Mouse (Mus musculus) limb, embryonic 11.5 days (tissue): Measurements from ENCODE around the gene Add3. TPM values are rescaled to one million over a fixed set of nuclear protein-coding genes. Genes with fewer than 3 reads are reported as not detected.

ENCODE experiments used
- ATAC-seq: fragments of 200-750 bp; cut with Nextera tagmentation; 2 replicates; pipeline ENCODE4 v1.8.0; 2017; ENCODE audit warnings: low read depth; ENCODE audit not compliant: insufficient number of reproducible peaks, low FRiP score, low TSS enrichment
- DNase-seq: peaks from one replicate; pipeline ENCODE4 v3.0.0-alpha.2; 2015; ENCODE audit warnings: low spot score
- H3K27ac ChIP-seq: fragments of 300-500 bp; sonication (generic); replicated peaks from 2 replicates; pipeline ENCODE4 v1.5.1; 2014; ENCODE audit warnings: low read depth, mild to moderate bottlenecking, low read length
- H3K27me3 ChIP-seq: fragments of 300-500 bp; sonication (generic); 2 replicates; pipeline ENCODE4 v1.6.1; 2014; ENCODE audit warnings: mild to moderate bottlenecking, low read length, mixed read lengths; ENCODE audit not compliant: control insufficient read depth, insufficient read depth
- H3K36me3 ChIP-seq: fragments of 300-500 bp; sonication (generic); 2 replicates; pipeline ENCODE4 v1.6.1; 2014; ENCODE audit warnings: mild to moderate bottlenecking, low read length, moderate library complexity, mixed read lengths; ENCODE audit not compliant: control insufficient read depth, insufficient read depth
- H3K4me1 ChIP-seq: fragments of 300-500 bp; sonication (generic); 2 replicates; pipeline ENCODE4 v1.6.1; 2014; ENCODE audit warnings: low read length, mixed read lengths; ENCODE audit not compliant: control insufficient read depth, insufficient read depth
- H3K4me2 ChIP-seq: fragments of 300-500 bp; sonication (generic); 2 replicates; pipeline ENCODE4 v1.6.1; 2014; ENCODE audit warnings: low read depth, mild to moderate bottlenecking, moderate library complexity; ENCODE audit not compliant: severe bottlenecking
- H3K4me3 ChIP-seq: fragments of 300-500 bp; sonication (generic); 2 replicates; pipeline ENCODE4 v1.5.1; 2014; ENCODE audit warnings: low read depth, low read length
- H3K9ac ChIP-seq: fragments of 300-500 bp; sonication (generic); 2 replicates; pipeline ENCODE4 v1.6.1; 2014; ENCODE audit warnings: mild to moderate bottlenecking, low read length
- H3K9me3 ChIP-seq: fragments of 300-500 bp; sonication (generic); 2 replicates; pipeline ENCODE4 v1.6.1; 2016; ENCODE audit warnings: low read length; ENCODE audit not compliant: control insufficient read depth
- WGBS: fragments of 180-500 bp; shearing (Covaris S2); extraction: QIAGEN DNeasy Blood & Tissue Kit; methylation state at CpG from one replicate; pipeline ENCODE4 v1.1.7; 2014; 5-methylcytosine and 5-hydroxymethylcytosine counted together
- polyA plus RNA-seq: library from polyadenylated mRNA; unstranded; fragments of >200 nt; fragmentation: Nextera tagmentation; extraction: Ambion mirVana; gene quantifications from 2 replicates; pipeline ENCODE4 v1.2.1, GENCODE M21; 2014

Gene Add3
- polyA plus RNA-seq, 1 experiment from 2014 or later, result 74.4 TPM

DNA sequence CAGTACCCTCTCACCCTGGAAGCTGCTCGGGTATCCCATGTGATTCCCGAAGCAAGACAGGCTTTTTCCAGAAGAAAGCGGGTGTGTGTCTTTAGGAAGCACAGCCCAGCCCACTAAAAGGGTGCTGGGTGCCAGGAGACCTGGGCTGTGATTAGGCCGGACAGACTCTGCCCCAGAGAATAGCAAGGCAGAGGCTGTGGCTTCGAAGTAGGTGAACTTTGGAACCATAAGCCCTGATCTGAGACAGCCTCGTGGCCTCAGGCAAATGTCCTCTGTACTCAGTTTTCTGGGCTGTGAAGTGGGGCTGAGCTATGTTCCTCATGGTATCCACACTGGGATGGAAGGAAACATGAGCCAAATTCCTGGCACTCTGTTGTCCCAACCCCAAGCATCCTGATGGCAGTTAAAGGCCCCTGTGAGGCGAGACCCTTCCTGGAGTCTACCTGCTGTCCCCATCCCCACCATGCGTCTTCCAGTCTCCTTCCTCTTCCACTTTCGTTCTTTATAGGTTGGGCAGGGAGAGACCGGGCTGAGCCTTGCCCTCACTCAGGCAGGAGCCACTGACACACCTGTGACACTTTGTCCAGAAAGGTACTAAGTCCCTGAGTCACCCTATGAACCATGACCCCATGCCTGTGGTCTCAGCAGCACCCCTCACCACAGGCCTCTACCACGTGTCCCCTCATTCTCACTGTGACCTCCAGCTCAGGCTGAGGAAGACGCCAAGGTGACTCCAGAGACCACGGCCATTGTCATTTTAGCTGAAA lies 118.7 kb downstream of the Add3 start:
- no peak overlapping the region for H3K4me3 ChIP-seq
- no peaks in the 10 kb centered on the region for H3K36me3 ChIP-seq
- no peak overlapping the region for H3K4me2 ChIP-seq
- H3K27me3 ChIP-seq, result no peaks in the 10 kb centered on the region
- 89% methylated on average over 13 of the region's 13 CpGs for WGBS
- H3K9me3 ChIP-seq, result no peaks in the 10 kb centered on the region
- DNase-seq, result no peak
- H3K9ac ChIP-seq, result no peak overlapping the region
- ATAC-seq, result no peak
- H3K27ac ChIP-seq, result no peak overlapping the region
- H3K4me1 ChIP-seq, result no peaks in the 10 kb centered on the region

DNA sequence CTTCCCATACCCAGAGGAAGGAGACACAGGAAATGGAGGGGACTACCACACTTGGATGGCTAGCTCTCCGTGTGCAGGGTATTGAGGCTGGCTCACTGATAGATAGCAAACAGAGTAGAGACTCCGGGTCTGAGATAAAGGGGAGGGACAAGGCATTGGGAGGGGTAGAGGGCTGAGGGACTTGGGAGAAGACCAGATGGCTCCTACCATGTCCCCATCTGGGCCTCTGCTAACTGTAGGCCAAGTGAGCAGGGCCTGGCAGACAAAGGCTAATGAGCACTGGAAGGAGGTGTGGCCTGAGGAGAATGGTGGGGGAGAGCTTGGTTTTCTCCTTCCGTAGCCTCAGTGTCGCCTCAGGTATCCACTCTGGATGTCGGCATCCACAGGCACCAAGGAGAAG lies 119.3 kb downstream of the Add3 start:
- H3K36me3 ChIP-seq, result no peaks in the 10 kb centered on the region
- WGBS, result 68% methylated on average over 5 of the region's 5 CpGs
- H3K27ac ChIP-seq, result no peak overlapping the region
- H3K4me2 ChIP-seq, result no peak overlapping the region
- no peak for DNase-seq
- H3K4me1 ChIP-seq, result no peaks in the 10 kb centered on the region
- no peak overlapping the region for H3K9ac ChIP-seq
- H3K9me3 ChIP-seq, result no peaks in the 10 kb centered on the region
- no peak for ATAC-seq
- H3K27me3 ChIP-seq, result no peaks in the 10 kb centered on the region
- no peak overlapping the region for H3K4me3 ChIP-seq

DNA sequence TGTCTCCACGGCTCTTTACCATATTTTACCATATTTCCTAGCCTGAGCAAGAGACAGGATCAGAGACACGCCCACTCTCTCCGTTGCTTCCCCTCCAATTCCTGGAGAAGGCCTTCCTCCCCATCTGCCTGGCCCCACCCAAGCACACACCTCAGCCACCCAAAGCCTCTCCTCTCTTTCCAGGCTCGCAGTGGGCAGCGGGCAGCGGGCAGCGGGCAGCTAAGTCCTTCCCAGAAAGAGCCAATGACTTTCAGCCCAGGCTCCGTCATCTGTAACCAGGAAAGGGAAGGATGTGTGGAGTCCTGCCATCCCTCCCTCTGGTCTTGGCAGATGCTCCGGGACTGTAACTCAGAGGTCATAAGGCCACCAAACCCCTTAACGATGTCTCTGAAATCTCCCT lies 120.0 kb downstream of the Add3 start:
- Histone ChIP-seq H3K9me3 (no peaks in the 10 kb centered on the region), H3K4me2 (no peak overlapping the region), H3K9ac (no peak overlapping the region), H3K27ac (no peak overlapping the region), H3K4me1 (no peaks in the 10 kb centered on the region), H3K36me3 (no peaks in the 10 kb centered on the region), H3K27me3 (no peaks in the 10 kb centered on the region), H3K4me3 (no peak overlapping the region)
- 74% methylated on average over 10 of the region's 10 CpGs for WGBS
- no peak for DNase-seq
- ATAC-seq, result no peak

DNA sequence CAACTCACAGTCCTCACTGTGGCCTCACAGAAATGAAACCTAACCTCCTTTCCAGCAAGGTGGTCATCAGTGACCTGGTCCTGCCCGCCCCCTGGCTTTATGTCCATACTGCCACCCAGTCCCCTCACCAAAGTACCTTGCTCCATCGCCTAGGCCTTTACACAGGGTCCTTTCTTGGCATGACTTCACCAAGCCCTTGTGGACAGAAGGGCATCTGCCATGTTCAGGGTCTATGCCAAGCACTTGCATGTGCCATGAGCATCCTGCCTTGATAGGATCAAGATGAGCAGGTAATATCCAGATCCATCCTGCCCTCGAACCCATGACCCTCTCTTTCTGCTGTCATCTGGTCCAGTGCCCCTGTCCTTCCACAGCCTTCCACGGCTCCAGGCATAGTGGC lies 120.6 kb downstream of the Add3 start:
- H3K9ac ChIP-seq, result no peak overlapping the region
- no peaks in the 10 kb centered on the region for H3K9me3 ChIP-seq
- no peak overlapping the region for H3K4me3 ChIP-seq
- ATAC-seq (no peak), DNase-seq (no peak)
- H3K36me3 ChIP-seq, result no peaks in the 10 kb centered on the region
- no peak overlapping the region for H3K27ac ChIP-seq
- H3K27me3 ChIP-seq, result no peaks in the 10 kb centered on the region
- no peaks in the 10 kb centered on the region for H3K4me1 ChIP-seq
- 85% methylated on average over 4 of the region's 4 CpGs for WGBS
- H3K4me2 ChIP-seq, result no peak overlapping the region

DNA sequence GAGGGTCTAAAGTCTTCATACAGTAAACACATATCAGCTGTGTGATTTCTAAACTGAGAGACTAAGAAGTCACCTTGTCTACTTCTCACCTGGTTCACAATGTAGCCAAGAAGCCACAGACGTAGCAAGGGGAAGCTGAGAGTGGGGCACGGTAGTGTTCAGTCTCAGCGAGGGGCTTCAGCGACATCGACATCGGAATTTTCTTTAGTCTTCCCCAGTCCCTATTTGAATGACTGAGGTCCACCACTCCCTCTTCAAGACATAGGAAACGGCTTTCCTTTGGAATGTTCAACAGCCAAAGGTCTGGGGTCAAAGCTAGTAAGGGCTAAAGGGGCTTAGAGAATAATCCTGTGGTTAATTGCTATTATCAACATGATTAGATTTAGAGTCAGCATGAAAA lies 121.8 kb downstream of the Add3 start:
- ATAC-seq (no peak), DNase-seq (no peak)
- Histone ChIP-seq H3K4me2 (no peak overlapping the region), H3K9me3 (no peaks in the 10 kb centered on the region), H3K9ac (no peak overlapping the region), H3K27ac (no peak overlapping the region), H3K36me3 (no peaks in the 10 kb centered on the region), H3K27me3 (no peaks in the 10 kb centered on the region), H3K4me3 (no peak overlapping the region), H3K4me1 (no peaks in the 10 kb centered on the region)
- WGBS, result 86% methylated on average over 7 of the region's 7 CpGs

DNA sequence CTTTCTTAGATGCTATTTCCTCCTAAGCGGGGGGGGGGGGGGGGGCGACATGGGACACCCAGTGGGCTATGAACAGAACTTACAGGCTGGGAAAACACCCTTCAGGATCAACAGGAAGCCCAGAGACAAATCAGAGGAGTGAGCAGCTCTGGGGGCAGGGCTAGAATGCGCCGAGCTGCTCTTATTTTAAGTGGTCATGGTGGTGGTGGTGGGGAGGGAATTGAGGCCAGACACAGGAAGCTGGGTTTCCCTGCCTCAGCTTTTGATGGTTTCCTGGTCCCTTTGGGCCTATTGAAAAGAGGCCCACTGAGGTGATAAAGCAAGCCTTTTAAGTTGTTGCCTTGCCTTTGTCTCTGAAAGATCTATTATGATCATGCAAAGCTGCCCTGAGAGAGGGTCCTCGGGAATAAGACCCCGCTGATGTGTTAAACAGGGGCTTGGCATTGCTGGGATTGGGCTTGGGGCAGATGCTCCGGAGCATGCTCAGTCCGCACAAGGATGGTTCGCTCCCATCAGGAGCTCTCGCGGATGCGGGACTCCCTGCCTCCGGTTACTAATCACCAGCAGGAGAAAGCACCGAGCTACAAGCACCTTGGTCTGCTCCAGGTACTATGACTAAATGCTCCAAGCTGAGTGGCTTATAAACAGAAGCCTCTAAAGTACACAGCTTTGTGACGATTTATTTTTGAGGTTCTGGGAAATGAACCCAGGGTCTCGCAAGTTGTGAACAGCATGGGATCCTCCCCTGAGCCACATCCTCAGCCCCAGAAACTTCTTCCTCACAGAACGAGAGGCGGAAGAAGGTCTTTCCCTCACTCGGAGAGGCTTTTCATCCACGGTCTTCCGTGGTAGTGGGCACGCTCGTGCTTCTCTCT lies 123.9 kb downstream of the Add3 start:
- peak; percentile 29 for DNase-seq
- no peak overlapping the region for H3K4me3 ChIP-seq

DNA sequence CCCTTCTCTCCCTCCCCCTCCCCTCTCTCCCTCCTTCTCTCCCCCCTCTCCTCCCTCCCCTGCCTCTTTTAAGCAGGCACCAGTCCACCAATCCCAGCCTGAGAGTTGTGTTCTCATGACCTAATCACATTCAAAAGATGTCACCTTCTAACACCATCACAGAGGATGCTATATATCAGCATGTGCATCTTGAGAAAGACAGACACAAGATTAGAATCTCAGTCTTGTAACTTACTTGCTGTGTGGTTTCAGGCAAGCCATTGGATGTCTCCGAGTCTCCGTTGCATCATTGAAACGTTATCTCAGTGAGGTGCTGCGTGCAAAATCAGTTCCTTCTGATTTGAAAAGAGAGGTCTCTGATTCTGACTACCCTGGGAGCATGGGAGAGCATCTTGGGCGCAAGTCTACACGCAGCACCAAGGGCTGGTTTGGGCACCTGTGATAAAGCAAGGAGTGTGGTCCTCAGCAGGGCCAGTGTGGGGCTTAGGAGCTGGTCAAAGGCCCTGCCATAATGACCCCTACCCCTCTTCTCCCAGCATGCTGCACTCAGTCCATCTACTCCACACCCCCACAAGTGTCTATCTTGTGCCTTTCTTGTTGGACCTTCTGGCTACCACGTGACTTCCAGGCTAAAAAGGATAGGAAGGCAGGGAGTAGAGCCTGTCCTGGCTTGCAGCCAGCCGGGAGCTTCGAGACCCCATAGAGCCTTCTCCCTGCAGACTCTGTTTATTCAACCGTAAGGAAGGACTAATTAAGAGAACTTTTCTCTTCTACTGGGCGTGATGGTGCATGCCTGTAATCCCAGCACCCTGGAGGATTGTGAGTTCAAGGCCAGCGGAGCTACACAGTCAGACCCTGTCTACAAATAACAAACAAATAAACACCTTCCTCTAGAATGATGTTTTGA lies 124.8 kb downstream of the Add3 start:
- no peaks in the 10 kb centered on the region for H3K4me1 ChIP-seq
- no peaks in the 10 kb centered on the region for H3K27me3 ChIP-seq
- H3K9me3 ChIP-seq, result no peaks in the 10 kb centered on the region
- no peaks in the 10 kb centered on the region for H3K36me3 ChIP-seq
- ATAC-seq (no peak), DNase-seq (no peak)
- WGBS, result 74% methylated on average over 12 of the region's 12 CpGs
- H3K4me3 ChIP-seq, result no peak overlapping the region
- no peak overlapping the region for H3K27ac ChIP-seq
- H3K9ac ChIP-seq, result no peak overlapping the region
- H3K4me2 ChIP-seq, result no peak overlapping the region

More for the DNA sequence above, 123.9 kb downstream of the Add3 start:
- Histone ChIP-seq H3K4me2 (no peak overlapping the region), H3K36me3 (no peaks in the 10 kb centered on the region), H3K27me3 (no peaks in the 10 kb centered on the region), H3K4me1 (no peaks in the 10 kb centered on the region), H3K27ac (no peak overlapping the region), H3K9me3 (no peaks in the 10 kb centered on the region), H3K9ac (no peak overlapping the region)
- 42% methylated on average over 21 of the region's 23 CpGs for WGBS
- ATAC-seq, result no peak

DNA sequence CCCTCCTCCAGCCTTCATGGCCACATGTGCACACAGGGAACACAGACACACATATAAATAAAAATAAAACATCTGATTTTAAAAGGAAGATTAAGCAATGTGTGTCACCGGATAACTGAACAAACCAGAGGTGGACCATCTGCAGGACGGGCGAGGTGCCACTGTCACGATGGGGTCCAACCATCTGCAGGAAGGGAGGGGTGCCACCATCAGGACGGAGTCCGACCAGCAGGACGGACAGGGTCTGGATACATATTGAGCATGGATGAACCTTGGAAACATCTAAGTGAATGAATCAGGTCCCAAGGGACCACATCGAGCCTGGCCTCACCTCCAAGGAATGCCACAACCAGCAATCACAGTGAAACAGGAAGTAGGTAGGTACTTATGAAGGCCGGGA lies 127.1 kb downstream of the Add3 start:
- no peaks in the 10 kb centered on the region for H3K9me3 ChIP-seq
- no peak overlapping the region for H3K4me3 ChIP-seq
- no peak overlapping the region for H3K9ac ChIP-seq
- WGBS, result 89% methylated on average over 9 of the region's 9 CpGs
- H3K36me3 ChIP-seq, result no peaks in the 10 kb centered on the region
- ATAC-seq (no peak), DNase-seq (no peak)
- H3K27me3 ChIP-seq, result no peaks in the 10 kb centered on the region
- no peak overlapping the region for H3K27ac ChIP-seq
- no peaks in the 10 kb centered on the region for H3K4me1 ChIP-seq
- H3K4me2 ChIP-seq, result no peak overlapping the region
